Mouse (Mus musculus) left cerebral cortex, postnatal 25 days (tissue): ENCODE data around the gene Mup3. TPM values are rescaled to one million over a fixed set of nuclear protein-coding genes. Genes with fewer than 3 reads are reported as not detected.
"Not testable (repeated sequence)": the region's sequence is repeated elsewhere in the genome, so short reads cannot be mapped to it uniquely, and the experiment has no call there.

ENCODE experiments used
- DNase-seq, 2 experiments: peaks; one replicate each; pipeline ENCODE4 v3.0.0; 2022; ENCODE audit warnings: low spot score in 2 of 2, mixed read lengths in 1 of 2
- intact Hi-C: fragments of 180-260 bp; cut with DNase I; formaldehyde crosslinking; loops from one replicate; pipeline ENCODE4 v1.15.1; 2025
- total RNA-seq, 2 experiments: library from RNA; stranded (reverse); gene quantifications; 2 replicates each; pipeline ENCODE4 v1.2.3; 2021

The Mup3 gene
- not detected for total RNA-seq

GRCm38 (mm10) chr4:62087241-62087640, at the start of gene Mup3:
Mup3 (minus strand) TSS chr4:62087342.
- intact Hi-C loops = loop anchor here (5.0 kb wide), 1 partner anchor 70 kb away; no protein-coding TSS in a partner anchor
- DNase-seq = no peak

DNA sequence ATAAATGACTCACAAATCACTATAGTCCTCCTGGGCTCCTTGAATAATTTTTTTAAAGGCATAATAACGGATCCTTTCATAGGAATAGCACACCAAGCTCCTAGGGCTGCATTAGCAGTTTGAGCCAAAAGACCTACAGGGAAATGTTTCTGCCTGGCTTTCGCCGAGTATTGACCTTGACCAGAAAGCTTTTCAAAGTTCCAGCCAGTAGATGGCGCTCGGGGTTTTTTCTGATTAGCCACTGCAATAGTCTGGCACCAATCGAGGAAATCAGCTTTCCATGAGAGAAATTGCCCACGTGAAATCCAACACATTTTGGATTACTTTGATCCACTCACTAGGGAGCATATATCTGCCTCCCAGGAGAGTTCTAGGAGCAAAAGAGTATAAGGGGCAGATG, 46.6 kb upstream of the Mup3 start:
- DNase-seq = peak; percentile 4 to 25
- intact Hi-C loops = loop anchor here (10.0 kb wide), 2 partner anchors 91 to 131 kb away; partner anchors contain the start of gene Slc31a2

- peak; percentile 18 to 25 for DNase-seq
- intact Hi-C loops = not testable (repeated sequence)
These were observed 16.2 kb upstream of the Mup3 start for GRCm38 (mm10) chr4:62103366-62103765.

DNA sequence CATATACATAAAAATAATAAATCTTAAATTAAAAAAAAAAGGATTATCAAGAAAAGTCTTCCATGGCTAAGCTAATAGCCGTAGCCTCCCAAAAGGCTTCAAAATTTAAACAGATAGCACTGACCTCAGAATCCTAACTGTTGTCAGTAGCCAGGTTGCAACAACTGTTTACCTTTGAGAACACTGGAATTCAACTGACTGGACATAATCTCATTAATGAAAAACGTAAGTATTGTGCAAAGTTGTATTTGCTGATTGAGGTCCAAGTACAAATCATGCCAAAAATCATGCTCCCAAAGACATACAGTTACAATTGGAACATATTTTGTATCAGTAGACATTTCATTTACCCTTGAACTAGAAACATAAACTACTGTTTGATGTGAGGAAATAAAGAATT, 811 bp upstream of the Mup3 start:
- DNase-seq = no peak
- intact Hi-C loops = loop anchor here (5.0 kb wide), 1 partner anchor 69 kb away; no protein-coding TSS in a partner anchor

DNA sequence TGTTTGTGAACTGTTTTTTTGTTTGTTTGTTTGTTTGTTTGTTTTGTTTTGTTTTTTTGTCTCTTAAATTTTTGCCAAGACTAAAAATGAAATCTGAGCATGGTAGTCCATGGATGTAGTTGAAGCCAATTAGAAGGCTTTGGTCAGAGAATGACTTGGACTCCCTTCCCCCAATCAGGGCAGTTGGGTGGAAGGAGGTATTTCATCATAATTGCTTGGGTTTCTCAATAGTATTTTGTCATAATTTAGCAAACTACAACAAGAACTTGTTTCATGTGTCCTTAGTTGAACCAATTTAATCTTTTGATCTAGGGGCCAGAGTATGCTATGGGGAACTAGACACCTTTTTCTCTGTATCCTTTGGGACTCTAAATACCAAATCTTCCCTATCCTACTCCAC, 4.4 kb downstream of the Mup3 start:
- no peak for DNase-seq
- intact Hi-C loops = no loop called here

DNA sequence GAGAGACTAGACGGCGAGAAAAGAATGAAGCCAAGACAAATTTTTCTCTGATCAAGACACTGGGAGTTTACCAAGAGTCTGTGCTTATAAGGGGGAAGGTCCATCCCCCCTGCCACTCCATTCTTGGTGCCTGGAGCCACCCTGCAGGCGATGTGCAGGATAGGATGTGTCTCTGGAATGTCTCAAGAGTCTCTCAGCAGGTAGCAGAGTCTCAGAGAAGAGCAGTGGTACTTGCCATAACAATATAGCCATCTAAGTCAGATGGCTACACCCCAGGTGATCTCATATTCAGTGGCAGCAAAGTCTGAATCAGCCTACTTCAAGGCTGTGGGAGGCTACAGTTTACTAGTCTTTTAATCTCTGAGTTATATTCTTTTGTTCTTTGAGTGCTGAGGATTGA, 12.0 kb downstream of the Mup3 start:
- DNase-seq = no peak
- intact Hi-C loops = no loop called here

DNA sequence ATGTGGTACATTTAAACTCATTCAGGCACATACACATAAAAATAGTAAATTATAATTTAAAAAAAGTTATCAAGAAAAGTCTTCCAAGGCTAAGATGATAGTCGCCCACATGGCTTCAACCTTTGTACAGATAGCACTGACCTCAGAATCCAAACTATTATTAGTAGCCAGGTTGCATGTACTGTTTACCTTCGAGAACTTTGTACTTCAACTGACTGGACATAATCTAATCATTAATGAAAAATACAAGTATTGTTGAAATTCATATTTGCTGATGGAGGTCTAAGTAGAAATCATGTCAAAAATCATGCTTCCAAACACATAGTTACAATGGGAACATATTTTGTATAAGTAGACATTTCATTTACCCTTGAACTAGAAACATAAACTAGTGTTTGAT, 32.4 kb downstream of the Mup3 start:
- DNase-seq, intact Hi-C loops: not testable (repeated sequence)

DNA sequence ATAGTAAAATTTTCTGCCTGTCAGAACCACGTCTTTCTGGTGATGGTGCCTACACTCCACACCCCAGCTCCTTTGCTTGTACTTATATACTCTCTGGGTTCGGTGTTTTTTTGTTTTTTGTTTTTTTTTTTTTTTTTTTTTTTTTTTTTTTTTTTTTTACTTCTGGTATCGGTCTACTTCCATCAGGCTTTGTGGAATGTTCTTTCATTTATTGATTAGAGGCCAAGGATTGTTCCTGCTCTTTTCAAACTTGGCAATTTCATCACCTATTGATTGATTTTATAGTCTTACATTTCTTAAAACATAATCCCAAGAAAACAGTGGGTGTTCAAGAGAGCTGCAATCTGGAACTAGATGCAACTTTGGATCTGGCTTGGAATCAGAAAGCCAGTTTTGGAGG, 33.1 kb downstream of the Mup3 start, which contains the start of gene Mup20:
Gene Mup20, minus strand, starts transcription at position 101 of the 400 bp plus-strand sequence.
- intact Hi-C loops, DNase-seq: not testable (repeated sequence)

Other genes with a start within 250 kb of the Mup3 start
- not detected for gene Mup20, start 33.2 kb downstream of the Mup3 start, total RNA-seq
- gene Mup21, start 63.5 kb upstream of the Mup3 start, total RNA-seq = not detected
- gene Zfp37, start 143.7 kb upstream of the Mup3 start, total RNA-seq = 10 to 100 TPM; 20.2 to 20.5 TPM
- 1 to 10 TPM; 7.6 to 8.2 TPM for gene Slc31a2, start 175.2 kb upstream of the Mup3 start, total RNA-seq